ENCODE assay signal across 10 mouse cellular contexts in genomic region chr7:66477475-66477874, GRCm38 (mm10). TPM values are rescaled to one million over a fixed set of nuclear protein-coding genes. Genes with fewer than 3 reads are reported as not detected.
DNase-seq lines count a peak whose midpoint lies in the region; ATAC-seq and TF ChIP-seq lines count a peak whose summit lies in the region.
"Had no signal": no experiment of that assay in that cellular context is flagged by ENCODE, and none has a peak within 500 bp of the region (broad histone marks: within the 10 kb centered on the region; RNA-seq: fewer than 3 reads in every experiment).

No protein-coding gene starts in this region.

- TF ChIP-seq POLR2A in kidney, adult 2 months (IDR thresholded peaks at IDR 0.05; ENCODE audit: low read depth, low read length): no peak

- no peak overlapping the region for H3K27ac ChIP-seq in kidney, adult 2 months (ENCODE audit: insufficient read depth, low read depth, low read length)
- H3K27ac ChIP-seq: liver, embryonic 15.5 days had no signal

- H3K36me3 ChIP-seq in kidney, adult 2 months (ENCODE audit: control insufficient read depth, insufficient read depth, low read length): no peaks in the 10 kb centered on the region
- H3K36me3 ChIP-seq: liver, embryonic 15.5 days had no signal

- intact Hi-C loops in gastrocnemius, postnatal 14 days (cut with DNase I; ENCODE audit: low total_unique reads): no loop called here

- no peaks in the 10 kb centered on the region for H3K27me3 ChIP-seq in kidney, adult 2 months (replicated peaks; ENCODE audit: control insufficient read depth, insufficient read depth, low read length)
- H3K27me3 ChIP-seq: liver, embryonic 15.5 days had no signal

- H3K4me3 ChIP-seq in kidney, adult 2 months (ENCODE audit: insufficient read depth, low read depth, low read length): no peak overlapping the region
- H3K4me3 ChIP-seq: liver, embryonic 15.5 days had no signal

- WGBS in kidney, adult 2 months: 52% methylated on average over 5 of the region's 5 CpGs

- peak; percentile 8 for DNase-seq in kidney, adult 2 months
- DNase-seq in kidney, adult 11 months: no peak
- DNase-seq in 3T3-L1 (ENCODE audit: low read depth, low spot score): peak; percentile 79
- DNase-seq in Muller cell, postnatal 12 days (ENCODE audit: inconsistent ontology term): peak; percentile 79
- DNase-seq in forelimb bud, embryonic 11.5 days (ENCODE audit: low read depth, low spot score): peak; percentile 28
- DNase-seq in ovary, adult 18-20 months (ENCODE audit: low spot score): no peak
- DNase-seq in gastrocnemius, postnatal 14 days: no peak

- TF ChIP-seq CTCF in kidney, adult 2 months (conservative IDR thresholded peaks at IDR 0.05; ENCODE audit: insufficient read depth, insufficient read length, low read depth, low read length): no peak

- no peak for ATAC-seq in frontal cortex, adult (ENCODE audit: low TSS enrichment)

- H3K4me1 ChIP-seq in kidney, adult 2 months (ENCODE audit: control insufficient read depth, insufficient read depth, low read length): no peaks in the 10 kb centered on the region
- H3K4me1 ChIP-seq: liver, embryonic 15.5 days had no signal

RNA-seq across cellular contexts. Expression of gene Aldh1a3, which starts 50.2 kb away (rescaled TPM):
- 8.2 and 10.7 TPM in 2 replicates for polyA plus RNA-seq in kidney, adult 2 months (2012; rRNA removed)
- total RNA-seq in gastrocnemius, postnatal 14 days (2021): 1 to 10 TPM; 2.1 to 6.0 TPM
- total RNA-seq: neutrophil, adult 5-6 weeks had no signal

Comparison
In these comparisons a context has a peak if more than half of its experiments do, and no peak if none do; other contexts are left out.
1. DNase-seq: peak in kidney, adult 2 months (single experiment), 3T3-L1 (single experiment), Muller cell, postnatal 12 days (single experiment) and forelimb bud, embryonic 11.5 days (single experiment); none in kidney, adult 11 months (single experiment), ovary, adult 18-20 months (single experiment) and gastrocnemius, postnatal 14 days (single experiment).